Mouse (Mus musculus): ENCODE data around the gene Gss.

DNA sequence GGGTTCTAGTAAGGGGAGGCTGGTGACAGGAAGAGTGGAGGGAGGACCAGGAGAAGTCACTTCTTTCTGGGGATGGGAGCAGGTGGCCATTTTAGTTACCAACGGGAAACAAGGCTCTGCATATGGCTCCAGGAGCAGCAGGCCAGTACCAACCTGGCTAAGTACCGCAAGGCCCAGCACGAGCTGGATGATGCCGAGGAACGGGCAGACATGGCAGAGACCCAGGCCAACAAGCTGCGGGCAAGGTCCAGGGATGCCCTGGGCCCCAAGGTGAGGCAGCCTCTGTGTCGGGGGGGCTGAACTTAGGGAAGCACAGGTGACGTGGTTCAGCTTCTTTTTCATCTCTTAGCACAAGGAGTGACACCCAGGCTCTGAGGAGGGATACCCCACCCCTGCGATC is 41.1 kb upstream of the Gss start:
- TF ChIP-seq POLR2A (IDR thresholded peaks at IDR 0.05; ENCODE audit: low read depth, low read length): no peak
- no peak for TF ChIP-seq CTCF (IDR thresholded peaks at IDR 0.05; ENCODE audit: extremely low read depth, insufficient read length, insufficient replicate concordance, low read depth, low read length)

Measured in small intestine, adult 2 months (tissue).